Mouse (Mus musculus) testis, adult 2 months (tissue): Measurements from ENCODE around the gene Ccnjl.

Experiments used
- CTCF ChIP-seq: fragments of 200-500 bp; IDR thresholded peaks from 2 replicates; pipeline ENCODE4 v1.5.1; 2012; ENCODE audit warnings: low read depth, mild to moderate bottlenecking, inconsistent platforms, low read length, moderate library complexity; ENCODE audit not compliant: control insufficient read depth, insufficient read depth, insufficient replicate concordance
- POLR2A ChIP-seq: fragments of 200-500 bp; IDR thresholded peaks from 2 replicates; pipeline ENCODE4 v1.6.1; 2012; ENCODE audit warnings: low read depth, mild to moderate bottlenecking, inconsistent platforms, low read length, moderate library complexity; ENCODE audit not compliant: control insufficient read depth

- TF ChIP-seq CTCF, result no peak
- no peak for TF ChIP-seq POLR2A
Observed at GRCm38 (mm10) chr11:43577713-43578478, 49.3 kb downstream of the Ccnjl start.
